ENCODE assay signal across 27 mouse cellular contexts in the genomic region with DNA sequence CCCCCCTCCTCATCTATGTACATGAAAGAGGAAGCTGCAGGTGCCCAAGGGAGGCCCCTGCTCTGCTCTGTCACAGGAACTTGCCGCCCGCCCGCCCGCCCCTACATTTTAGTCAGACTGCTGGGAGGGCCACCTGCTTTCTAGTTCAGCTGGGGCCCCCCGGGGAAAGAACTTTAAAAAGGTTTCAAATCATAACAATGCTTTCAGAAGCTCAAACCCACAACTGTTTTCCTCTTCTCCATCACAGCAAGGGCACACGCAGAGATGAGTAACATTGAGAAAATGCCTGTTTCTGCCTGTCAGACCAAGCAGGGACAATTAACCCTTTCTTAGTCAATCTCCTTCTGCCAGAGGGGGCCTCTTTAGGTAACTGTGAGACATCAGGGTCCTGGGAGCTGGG. TPM values are rescaled to one million over a fixed set of nuclear protein-coding genes. Genes with fewer than 3 reads are reported as not detected.
"Had no signal": no experiment of that assay in that cellular context is flagged by ENCODE, and none has a peak within 500 bp of the region (broad histone marks: within the 10 kb centered on the region; RNA-seq: fewer than 3 reads in every experiment).

No protein-coding gene starts in this region.

- H3K27me3 ChIP-seq: heart, embryonic 15.5 days; hindbrain, embryonic 15.5 days; kidney, embryonic 15.5 days; limb, embryonic 13.5 days had no signal

- H3K4me2 ChIP-seq: heart, embryonic 11.5 days; heart, embryonic 13.5 days; heart, embryonic 15.5 days; hindbrain, embryonic 13.5 days; hindbrain, embryonic 15.5 days; kidney, embryonic 15.5 days; limb, embryonic 13.5 days had no signal

- H3K4me1 ChIP-seq: heart, embryonic 13.5 days; heart, embryonic 15.5 days; hindbrain, embryonic 15.5 days; kidney, embryonic 15.5 days; limb, embryonic 13.5 days had no signal

- H3K36me3 ChIP-seq: heart, embryonic 13.5 days; heart, embryonic 15.5 days; hindbrain, embryonic 13.5 days; hindbrain, embryonic 15.5 days; kidney, embryonic 15.5 days; limb, embryonic 13.5 days had no signal

- DNase-seq: gastrocnemius, postnatal 36 days; heart, adult 11 months; kidney, adult 11 months; layer of hippocampus, adult 9-11 months; layer of hippocampus, postnatal 36 days had no signal

- H3K4me3 ChIP-seq: heart, adult 2 months; heart, embryonic 13.5 days; heart, embryonic 15.5 days; hindbrain, embryonic 13.5 days; hindbrain, embryonic 15.5 days; kidney, embryonic 15.5 days; limb, embryonic 13.5 days had no signal

- H3K9me3 ChIP-seq: heart, embryonic 13.5 days; heart, embryonic 15.5 days; hindbrain, embryonic 13.5 days; hindbrain, embryonic 15.5 days; kidney, embryonic 15.5 days; limb, embryonic 13.5 days had no signal

- H3K27ac ChIP-seq: heart, adult 2 months; heart, embryonic 13.5 days; heart, embryonic 15.5 days; hindbrain, embryonic 13.5 days; hindbrain, embryonic 15.5 days; hindbrain, postnatal 0 days; kidney, embryonic 15.5 days; kidney, postnatal 0 days; limb, embryonic 13.5 days had no signal

- ATAC-seq: intestine, embryonic 16.5 days had no signal

- H3K9ac ChIP-seq: heart, embryonic 13.5 days; heart, embryonic 15.5 days; hindbrain, embryonic 13.5 days; hindbrain, embryonic 15.5 days; kidney, embryonic 15.5 days; limb, embryonic 13.5 days had no signal

RNA-seq across cellular contexts. Expression of a gene that starts 49.4 kb away (rescaled TPM):
- total RNA-seq: gastrocnemius, adult 18-20 months; gastrocnemius, adult 8-10 months; gastrocnemius, postnatal 14 days; gastrocnemius, postnatal 36 days; heart, adult 2 months; heart, postnatal 14 days; heart, postnatal 36 days; hematopoietic stem cell, adult 5-6 weeks had no signal
- polyA plus RNA-seq: gonadal fat pad, adult 2 months; heart, adult 2 months; heart, embryonic 11.5 days; heart, embryonic 13.5 days; heart, embryonic 15.5 days; heart, postnatal 0 days; intestine, embryonic 14.5 days; intestine, embryonic 16.5 days; kidney, embryonic 15.5 days; large intestine, adult 2 months; limb, embryonic 11.5 days had no signal
